Mouse (Mus musculus) lung, postnatal 0 days (tissue): ENCODE measurements at regions not wholly inside any gene's neighbourhood (a gene's known extent, or its start where the extent isn't known, plus 50 kb on each side); places are given as distances from the start of the nearest gene placed in this dataset.
"Not testable (repeated sequence)": the region's sequence is repeated elsewhere in the genome, so short reads cannot be mapped to it uniquely, and the experiment has no call there.

Experiments
- ATAC-seq: fragments of 200-750 bp; cut with Nextera tagmentation; 2 replicates; pipeline ENCODE4 v1.8.0; 2017; ENCODE audit warnings: moderate library complexity
- DNase-seq: peaks from one replicate; pipeline ENCODE4 v3.0.0-alpha.2; 2016; ENCODE audit warnings: low spot score
- H3K27ac ChIP-seq: fragments of 300-500 bp; sonication (generic); 2 replicates; pipeline ENCODE4 v1.5.1; 2014; ENCODE audit warnings: antibody characterized with exemption, mild to moderate bottlenecking, low read length, mixed read lengths
- H3K27me3 ChIP-seq: fragments of 300-500 bp; sonication (generic); replicated peaks from 2 replicates; pipeline ENCODE4 v1.6.1; 2014; ENCODE audit warnings: low read length, mixed read lengths; ENCODE audit not compliant: insufficient read depth
- H3K36me3 ChIP-seq: fragments of 300-500 bp; sonication (generic); 2 replicates; pipeline ENCODE4 v1.6.1; 2014; ENCODE audit warnings: low read length, mixed read lengths; ENCODE audit not compliant: insufficient read depth
- H3K4me1 ChIP-seq: fragments of 300-500 bp; sonication (generic); 2 replicates; pipeline ENCODE4 v1.6.1; 2014; ENCODE audit warnings: antibody characterized with exemption, low read depth, low read length, mixed read lengths; ENCODE audit not compliant: insufficient read depth
- H3K4me2 ChIP-seq: fragments of 300-500 bp; sonication (generic); replicated peaks from 2 replicates; pipeline ENCODE4 v1.6.1; 2014; ENCODE audit warnings: low read depth, mild to moderate bottlenecking, low read length, moderate library complexity, mixed read lengths
- H3K4me3 ChIP-seq: fragments of 300-500 bp; sonication (generic); 2 replicates; pipeline ENCODE4 v1.5.1; 2014; ENCODE audit warnings: low read depth, low read length
- H3K9ac ChIP-seq: fragments of 300-500 bp; sonication (generic); replicated peaks from 2 replicates; pipeline ENCODE4 v1.6.1; 2014; ENCODE audit warnings: low read depth, mild to moderate bottlenecking
- H3K9me3 ChIP-seq: fragments of 300-500 bp; sonication (generic); 2 replicates; pipeline ENCODE4 v1.6.1; 2016; ENCODE audit warnings: low read length, mixed read lengths
- CTCF ChIP-seq: IDR thresholded peaks from 2 replicates; pipeline ENCODE4 v1.5.1; 2016; ENCODE audit warnings: antibody characterized with exemption, mild to moderate bottlenecking
- EP300 ChIP-seq: IDR thresholded peaks from 2 replicates; pipeline ENCODE4 v1.6.1; 2016; ENCODE audit warnings: antibody characterized with exemption, mild to moderate bottlenecking, control low read depth
- WGBS: fragments of 180-500 bp; shearing (Covaris S2); extraction: QIAGEN DNeasy Blood & Tissue Kit; methylation state at CpG from one replicate; pipeline ENCODE4 v1.1.7; 2014; 5-methylcytosine and 5-hydroxymethylcytosine counted together

GRCm38 (mm10) chr4:21464456-21464855, 221.3 kb downstream of the Prdm13 start:
- Histone ChIP-seq H3K4me3 (no peak overlapping the region), H3K27me3 (no peaks in the 10 kb centered on the region), H3K27ac (no peak overlapping the region), H3K4me1 (no peaks in the 10 kb centered on the region), H3K4me2 (no peak overlapping the region), H3K36me3 (no peaks in the 10 kb centered on the region), H3K9me3 (no peaks in the 10 kb centered on the region), H3K9ac (no peak overlapping the region)
- ATAC-seq (no peak), DNase-seq (no peak)
- TF ChIP-seq CTCF, result no peak
- no peak for TF ChIP-seq EP300
- WGBS, result 76% methylated on average over 2 of the region's 2 CpGs

DNA sequence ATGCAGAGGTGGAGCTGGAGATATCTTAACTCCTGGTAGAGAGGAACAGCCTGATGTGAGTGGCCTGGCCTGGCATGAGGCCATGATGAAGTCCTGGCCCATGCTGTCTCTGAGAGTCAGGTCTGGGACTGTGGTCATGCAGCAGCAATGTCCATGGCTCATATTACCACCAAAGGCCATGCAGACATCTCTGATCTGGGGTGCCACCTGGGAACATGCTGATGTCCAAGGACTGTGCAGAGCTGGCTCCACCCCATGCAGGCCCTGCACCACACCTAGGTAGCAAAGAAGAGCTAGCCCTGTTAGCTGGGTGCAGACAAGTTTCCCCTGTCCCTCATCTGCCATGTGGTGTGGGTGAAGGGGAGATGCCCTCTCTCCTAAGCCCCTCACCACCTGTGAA, 244.5 kb downstream of the Prdm13 start:
- Histone ChIP-seq H3K27ac (no peak overlapping the region), H3K9ac (no peak overlapping the region), H3K9me3 (no peaks in the 10 kb centered on the region), H3K36me3 (no peaks in the 10 kb centered on the region), H3K4me2 (no peak overlapping the region), H3K4me1 (no peaks in the 10 kb centered on the region), H3K4me3 (no peak overlapping the region), H3K27me3 (no peaks in the 10 kb centered on the region)
- no peak for DNase-seq
- TF ChIP-seq CTCF (no peak), EP300 (no peak)
- no peak for ATAC-seq

GRCm38 (mm10) chr4:21436710-21437109, 249.1 kb downstream of the Prdm13 start:
- no peaks in the 10 kb centered on the region for H3K4me1 ChIP-seq
- WGBS, result 17% methylated on average over 2 of the region's 2 CpGs
- no peak overlapping the region for H3K4me2 ChIP-seq
- H3K27ac ChIP-seq, result no peak overlapping the region
- DNase-seq (no peak), ATAC-seq (no peak)
- no peaks in the 10 kb centered on the region for H3K27me3 ChIP-seq
- no peak overlapping the region for H3K4me3 ChIP-seq
- TF ChIP-seq EP300 (no peak), CTCF (no peak)
- H3K36me3 ChIP-seq, result no peaks in the 10 kb centered on the region
- H3K9me3 ChIP-seq, result no peaks in the 10 kb centered on the region
- H3K9ac ChIP-seq, result no peak overlapping the region

DNA sequence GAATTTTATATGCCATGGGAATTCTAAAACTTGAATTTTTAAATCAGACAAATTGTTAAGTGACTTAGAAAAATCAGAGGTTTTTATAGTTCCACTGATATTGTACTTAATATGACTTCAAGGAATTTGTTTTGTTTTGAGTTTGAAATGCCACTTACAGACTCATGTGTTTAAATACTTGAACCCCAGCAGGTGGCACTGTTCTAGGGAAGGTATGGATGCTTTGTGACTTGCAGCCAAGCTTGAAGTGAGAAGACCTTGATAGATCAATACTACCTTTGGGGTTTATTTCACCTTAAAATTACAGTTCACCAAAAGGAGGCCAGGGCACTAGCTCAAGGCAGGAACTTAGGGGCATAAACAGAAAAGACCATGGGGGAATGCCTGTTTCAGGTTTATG, 277.9 kb downstream of the Prdm13 start:
- no peak for DNase-seq
- no peak overlapping the region for H3K27ac ChIP-seq
- no peak overlapping the region for H3K4me2 ChIP-seq
- no peak for ATAC-seq
- no peak overlapping the region for H3K4me3 ChIP-seq
- no peaks in the 10 kb centered on the region for H3K4me1 ChIP-seq
- H3K27me3 ChIP-seq, result no peaks in the 10 kb centered on the region
- no peak for TF ChIP-seq CTCF
- TF ChIP-seq EP300, result no peak
- H3K9ac ChIP-seq, result no peak overlapping the region
- H3K36me3 ChIP-seq, result no peaks in the 10 kb centered on the region
- no peaks in the 10 kb centered on the region for H3K9me3 ChIP-seq

DNA sequence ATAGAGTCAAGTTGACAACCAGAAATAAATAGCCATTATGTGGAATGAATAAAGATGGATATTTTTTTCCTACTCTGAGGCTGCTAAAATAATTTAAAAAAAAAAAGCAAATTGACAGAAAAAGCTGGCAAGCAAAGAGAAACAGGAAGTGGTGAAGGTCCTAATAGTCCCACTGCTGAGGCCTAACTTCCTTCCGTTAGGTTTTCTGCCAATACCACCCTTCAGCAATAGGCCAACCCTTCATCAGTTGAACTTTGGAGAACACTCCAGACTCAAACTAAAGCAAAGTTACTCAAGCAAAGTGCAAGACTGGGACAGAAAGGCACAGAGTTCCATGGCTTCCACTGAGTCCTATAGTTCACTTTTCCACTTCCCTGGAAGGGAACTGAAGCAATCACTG, 316.4 kb downstream of the Prdm13 start:
- H3K27ac ChIP-seq, result no peak overlapping the region
- DNase-seq, result no peak
- no peak overlapping the region for H3K4me3 ChIP-seq
- H3K36me3 ChIP-seq, result no peaks in the 10 kb centered on the region
- no peak overlapping the region for H3K4me2 ChIP-seq
- no peaks in the 10 kb centered on the region for H3K9me3 ChIP-seq
- no peak overlapping the region for H3K9ac ChIP-seq
- ATAC-seq, result no peak
- 86% methylated on average over 1 of the region's 1 CpGs for WGBS
- H3K4me1 ChIP-seq, result no peaks in the 10 kb centered on the region
- H3K27me3 ChIP-seq, result no peaks in the 10 kb centered on the region
- TF ChIP-seq CTCF (no peak), EP300 (no peak)

DNA sequence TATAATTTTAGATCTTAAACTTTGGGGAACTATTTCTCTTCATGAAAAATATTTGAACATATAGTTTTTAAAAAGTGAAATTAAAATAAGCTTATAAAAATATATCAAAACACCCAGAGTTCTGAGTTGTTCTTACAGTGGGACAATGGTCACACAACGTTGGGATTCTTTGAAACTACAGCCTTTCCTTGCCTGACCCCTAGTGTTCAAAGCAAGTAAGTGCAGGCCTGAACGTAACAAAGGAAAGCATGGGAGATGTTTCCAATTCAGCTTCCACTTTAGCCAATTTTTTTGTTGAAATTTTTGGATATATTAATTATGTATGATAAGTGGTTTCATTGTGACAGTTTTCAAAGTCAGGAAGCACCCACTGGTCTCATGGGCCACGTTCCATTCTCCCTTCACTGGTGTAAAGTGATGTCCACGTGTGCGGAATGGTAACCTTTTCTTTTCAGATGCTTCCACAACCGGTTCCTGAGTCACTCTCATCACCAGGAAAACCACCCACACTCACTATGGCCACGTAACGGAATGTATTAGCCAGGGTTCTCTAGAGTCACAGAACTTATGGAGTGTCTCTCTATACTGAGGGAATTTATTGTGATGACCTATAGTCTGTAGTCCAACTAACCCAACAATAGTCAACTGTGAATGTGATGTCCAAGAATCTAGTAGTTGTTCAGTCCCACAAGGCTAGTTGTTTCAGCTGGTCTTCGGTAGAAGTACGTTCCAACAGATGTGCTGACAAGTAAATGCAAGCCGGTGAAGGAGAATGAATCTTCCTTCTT, 317.3 kb downstream of the Prdm13 start:
- DNase-seq (peak; percentile 12), ATAC-seq (no peak)
- Histone ChIP-seq H3K27ac (no peak overlapping the region), H3K4me3 (no peak overlapping the region), H3K36me3 (no peaks in the 10 kb centered on the region), H3K9me3 (no peaks in the 10 kb centered on the region), H3K27me3 (no peaks in the 10 kb centered on the region), H3K4me2 (no peak overlapping the region), H3K4me1 (no peaks in the 10 kb centered on the region), H3K9ac (no peak overlapping the region)
- TF ChIP-seq EP300, result no peak
- peak; percentile 83 for TF ChIP-seq CTCF
- 64% methylated on average over 11 of the region's 11 CpGs for WGBS

- H3K27ac ChIP-seq, result no peak overlapping the region
- no peak overlapping the region for H3K4me2 ChIP-seq
- H3K27me3 ChIP-seq, result no peaks in the 10 kb centered on the region
- H3K36me3 ChIP-seq, result no peaks in the 10 kb centered on the region
- no peak for ATAC-seq
- no peak overlapping the region for H3K9ac ChIP-seq
- no peaks in the 10 kb centered on the region for H3K9me3 ChIP-seq
- no peak overlapping the region for H3K4me3 ChIP-seq
- DNase-seq, result no peak
- 51% methylated on average over 1 of the region's 1 CpGs for WGBS
- TF ChIP-seq EP300 (no peak), CTCF (no peak)
- H3K4me1 ChIP-seq, result no peaks in the 10 kb centered on the region
Measured at GRCm38 (mm10) chr4:21321769-21322168, 364.0 kb downstream of the Prdm13 start.

GRCm38 (mm10) chr4:21309239-21309638, 376.5 kb downstream of the Prdm13 start:
- H3K4me3 ChIP-seq, H3K36me3 ChIP-seq, H3K4me1 ChIP-seq, DNase-seq, H3K27me3 ChIP-seq, ATAC-seq, H3K4me2 ChIP-seq, H3K9me3 ChIP-seq, H3K9ac ChIP-seq, H3K27ac ChIP-seq: not testable (repeated sequence)
- whole genome bisulfite sequencing, result 69% methylated on average over 2 of the region's 2 CpGs
